Mouse (Mus musculus): ENCODE results near the gene Map4k4.

Map4k4 gene

DNA sequence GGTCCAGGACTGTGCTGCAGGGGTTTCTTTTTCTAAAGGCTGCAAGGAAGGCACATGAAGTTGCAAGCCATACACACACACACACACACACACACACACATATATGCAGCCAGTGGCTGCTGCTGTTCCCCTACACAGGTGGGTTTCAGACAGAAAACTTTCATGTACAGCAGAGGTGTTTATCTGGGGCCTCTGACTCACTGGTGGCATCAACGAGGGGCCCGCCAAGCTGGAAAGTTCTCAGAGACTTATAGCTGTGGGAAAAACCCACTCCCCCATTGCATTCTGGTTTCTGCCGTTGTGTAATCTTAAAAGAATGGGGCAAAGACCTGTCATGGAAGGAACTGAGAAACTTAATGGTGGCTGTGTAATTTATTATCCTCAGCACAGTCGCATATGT lies 132.6 kb downstream of the Map4k4 start:
- DNase-seq (ENCODE audit: extremely low spot score, low spot score) = no peak

DNA sequence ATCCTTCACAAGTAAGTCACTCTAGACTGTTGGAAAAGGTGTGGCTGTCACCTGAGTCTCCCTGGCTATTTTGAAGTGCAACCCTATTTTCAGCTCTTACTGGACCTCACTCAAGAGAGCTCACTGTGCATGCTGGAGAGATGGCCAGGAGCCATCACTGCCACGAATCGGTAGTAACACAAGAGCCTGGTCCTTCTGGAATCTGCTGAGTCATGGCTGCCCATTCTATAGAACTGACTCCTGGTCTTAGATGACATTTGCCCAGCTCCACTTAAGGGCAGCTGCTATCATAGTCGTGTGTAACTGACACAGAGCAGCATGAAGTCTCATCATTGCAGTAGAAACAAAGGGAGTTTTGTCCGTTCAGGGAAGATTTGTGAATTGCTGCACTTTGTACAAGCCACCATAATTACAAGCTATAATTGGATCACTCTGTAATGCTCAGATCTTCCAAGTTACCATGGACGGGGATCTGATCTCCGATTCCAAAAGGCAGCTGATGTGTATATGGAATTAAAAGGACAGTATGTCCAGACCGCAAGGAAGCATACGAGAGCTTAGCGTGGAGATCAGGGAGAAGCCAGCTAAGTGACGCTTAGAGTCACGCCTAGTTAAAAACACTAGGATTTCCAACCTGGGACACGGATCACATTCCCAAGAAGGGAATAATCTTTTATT lies 133.2 kb downstream of the Map4k4 start:
- DNase-seq (ENCODE audit: extremely low spot score, low spot score) = no peak

DNA sequence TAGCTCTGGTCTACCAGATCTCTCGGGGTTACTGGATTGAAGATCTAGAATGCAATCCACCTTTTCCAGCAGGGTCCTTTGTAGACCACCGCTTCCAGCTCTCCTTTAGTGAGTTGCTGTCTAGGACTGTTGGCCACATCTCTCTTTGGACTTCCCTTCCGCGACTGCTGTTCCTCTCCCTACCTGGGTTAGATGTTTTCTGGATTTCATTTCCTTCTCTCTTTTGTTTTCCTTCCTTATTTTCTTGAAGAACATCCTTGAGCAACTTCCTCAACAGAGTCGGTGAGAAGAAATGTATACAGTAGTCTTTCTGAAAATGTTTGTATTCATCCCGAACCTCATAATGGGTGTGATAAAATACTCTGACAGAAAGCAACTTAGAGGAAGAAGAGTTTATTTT lies 137.1 kb downstream of the Map4k4 start:
- no peak for DNase-seq (ENCODE audit: extremely low spot score, low spot score)

DNA sequence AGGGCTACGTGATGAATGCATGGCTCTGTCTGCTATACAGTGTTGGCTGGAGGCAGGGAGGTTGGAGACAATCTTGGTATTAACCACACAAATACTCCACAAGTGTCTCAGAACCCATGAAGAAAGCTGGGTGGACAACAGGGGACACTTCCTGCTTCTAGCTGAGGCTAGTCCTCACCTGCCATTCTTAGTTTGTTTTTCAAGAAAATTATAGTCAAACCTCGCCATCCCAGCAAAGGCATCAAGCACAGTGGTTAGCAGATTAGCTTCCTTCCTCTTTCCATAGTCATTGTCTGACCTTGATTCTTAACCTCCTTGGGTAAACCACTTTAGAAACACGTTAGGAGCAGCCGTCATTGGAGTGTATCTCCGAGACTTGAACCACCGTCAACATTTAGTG lies 145.0 kb downstream of the Map4k4 start:
- no peak for DNase-seq (ENCODE audit: extremely low spot score, low spot score)

DNA sequence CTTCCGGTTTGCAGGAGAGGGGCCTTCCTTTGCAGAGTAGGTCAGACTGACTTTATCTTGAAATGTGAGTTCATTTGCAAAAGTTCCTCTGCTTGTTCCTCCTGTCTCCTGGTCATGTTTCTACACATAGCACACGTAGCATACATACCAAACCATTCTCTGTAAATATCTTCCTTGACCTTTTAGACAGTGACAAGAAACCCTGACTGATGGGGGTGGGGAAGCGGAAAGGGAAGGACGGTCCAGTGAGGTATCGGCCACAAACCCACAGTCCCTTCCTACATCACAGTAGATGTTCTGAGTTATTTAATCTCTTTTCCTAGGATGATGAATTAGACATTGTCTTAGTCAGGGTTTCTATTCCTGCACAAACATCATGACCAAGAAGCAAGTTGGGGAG lies 145.9 kb downstream of the Map4k4 start:
- no peak for DNase-seq (ENCODE audit: extremely low spot score, low spot score)

DNA sequence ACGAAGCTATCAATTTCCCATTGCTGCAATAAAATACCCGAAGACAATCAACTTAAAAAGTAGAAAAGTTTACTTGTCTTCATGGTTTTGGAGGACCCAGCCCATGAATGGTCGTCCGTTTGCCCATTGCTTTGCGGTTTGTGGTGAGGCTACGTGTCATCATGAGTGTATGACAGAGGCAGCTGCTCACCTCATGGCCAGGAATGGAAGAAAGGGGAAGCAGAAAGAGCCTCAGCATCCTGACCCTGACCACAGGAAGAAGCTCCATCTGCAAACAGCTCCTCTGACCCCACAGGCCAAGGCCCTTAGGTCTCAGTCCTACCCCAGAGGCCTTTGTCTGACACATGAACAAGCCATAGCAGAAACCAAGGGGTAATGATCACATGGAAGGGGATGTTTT lies 150.4 kb downstream of the Map4k4 start:
- no peak for DNase-seq (ENCODE audit: extremely low spot score, low spot score)

DNA sequence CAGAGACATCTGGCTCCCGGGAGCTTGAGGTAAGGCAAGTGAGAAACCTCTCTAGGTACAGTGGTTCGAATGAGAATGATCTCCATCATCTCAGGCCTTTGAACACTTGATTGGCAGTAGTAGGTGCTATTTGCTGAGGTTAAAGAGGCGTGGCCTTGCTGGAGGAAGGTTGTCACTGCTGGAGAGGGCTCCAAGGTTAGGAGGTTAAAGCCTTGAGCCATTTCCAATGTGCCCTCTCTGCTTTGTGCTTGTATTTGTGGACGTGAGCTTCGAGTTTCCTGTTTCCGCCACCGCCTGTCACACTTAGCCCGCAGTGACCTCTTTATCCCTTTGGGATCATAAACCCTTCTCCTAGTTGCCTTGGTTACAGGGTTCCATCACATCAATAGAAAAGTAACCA lies 151.4 kb downstream of the Map4k4 start:
- no peak for DNase-seq (ENCODE audit: extremely low spot score, low spot score)

DNA sequence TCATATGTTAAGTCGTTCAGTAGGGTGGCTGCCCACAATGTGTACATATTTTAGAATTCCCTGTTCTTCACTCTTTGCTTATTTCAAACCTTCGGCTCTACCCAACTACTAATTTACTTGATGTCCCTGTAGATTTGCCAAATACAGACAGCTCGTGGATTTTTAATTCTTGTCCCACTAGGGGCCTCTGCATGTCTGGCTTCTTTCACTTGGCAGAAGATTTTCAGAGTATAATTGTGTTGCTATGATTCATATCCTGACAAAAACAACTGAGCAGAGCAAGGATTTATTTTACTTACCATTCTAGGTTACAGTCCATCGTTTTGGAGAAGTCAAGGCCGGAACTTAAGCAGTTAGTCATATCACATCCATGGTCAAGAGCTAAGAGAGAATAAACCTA lies 152.4 kb downstream of the Map4k4 start:
- DNase-seq (ENCODE audit: extremely low spot score, low spot score) = no peak

DNA sequence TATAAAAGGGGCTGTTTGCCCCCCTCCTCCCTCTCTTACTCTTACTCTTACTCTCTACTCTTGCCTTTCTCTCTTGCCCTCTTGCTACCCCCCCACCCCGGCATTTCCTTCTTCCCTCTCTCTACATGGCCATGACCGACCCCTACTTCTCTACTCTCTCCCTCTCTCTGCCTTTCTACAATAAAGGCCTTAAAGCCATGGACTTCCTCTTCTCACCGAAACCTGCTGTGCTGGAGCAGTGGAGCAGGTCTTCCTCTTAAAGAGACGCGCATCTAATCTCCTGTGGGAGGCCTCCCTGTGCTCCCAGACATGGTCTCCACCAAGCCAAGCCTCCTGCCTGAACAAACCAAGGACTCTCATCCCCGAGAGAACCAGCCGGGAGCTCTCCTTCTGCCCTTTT lies 154.3 kb downstream of the Map4k4 start:
- no peak for DNase-seq (ENCODE audit: extremely low spot score, low spot score)

DNA sequence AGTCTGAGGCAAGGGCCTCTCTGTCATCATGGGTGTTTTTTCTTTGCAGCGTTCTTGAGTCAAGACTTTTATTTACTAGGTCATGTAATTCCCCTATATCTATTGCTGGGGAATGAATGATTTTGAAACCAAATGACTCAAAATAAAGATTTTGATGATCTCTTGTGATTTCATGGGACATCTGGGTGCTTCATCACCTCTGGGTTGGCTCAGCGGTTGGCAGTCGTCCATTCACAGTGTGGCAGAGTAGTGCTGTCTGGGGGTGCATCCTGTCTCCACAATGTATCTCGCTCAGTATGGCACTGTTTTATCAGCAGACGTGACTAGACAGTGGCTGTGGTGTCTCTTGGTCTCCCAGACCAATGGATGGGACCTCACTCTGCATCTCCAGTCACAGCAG lies 155.2 kb downstream of the Map4k4 start:
- DNase-seq (ENCODE audit: extremely low spot score, low spot score) = no peak

DNA sequence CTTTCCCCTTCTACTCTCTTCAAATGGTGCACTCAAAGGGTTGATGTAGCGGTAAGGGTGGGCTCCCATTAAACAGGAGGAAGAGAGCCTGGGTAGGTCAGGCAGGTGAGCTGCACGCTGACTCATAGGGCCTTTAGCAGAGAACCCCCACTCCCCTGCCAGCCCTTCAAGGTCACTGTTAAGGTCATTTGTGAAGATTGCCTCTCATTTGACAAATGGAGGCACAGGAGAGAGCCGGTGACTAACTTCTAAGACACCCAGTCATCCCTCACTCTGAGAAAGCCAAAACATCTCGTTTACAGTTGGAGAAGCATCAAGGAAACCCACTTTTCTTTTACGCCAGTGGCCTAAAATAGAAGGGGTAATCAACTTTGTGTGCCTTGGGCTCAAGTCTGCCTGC lies 156.6 kb downstream of the Map4k4 start:
- DNase-seq (ENCODE audit: extremely low spot score, low spot score) = no peak

DNA sequence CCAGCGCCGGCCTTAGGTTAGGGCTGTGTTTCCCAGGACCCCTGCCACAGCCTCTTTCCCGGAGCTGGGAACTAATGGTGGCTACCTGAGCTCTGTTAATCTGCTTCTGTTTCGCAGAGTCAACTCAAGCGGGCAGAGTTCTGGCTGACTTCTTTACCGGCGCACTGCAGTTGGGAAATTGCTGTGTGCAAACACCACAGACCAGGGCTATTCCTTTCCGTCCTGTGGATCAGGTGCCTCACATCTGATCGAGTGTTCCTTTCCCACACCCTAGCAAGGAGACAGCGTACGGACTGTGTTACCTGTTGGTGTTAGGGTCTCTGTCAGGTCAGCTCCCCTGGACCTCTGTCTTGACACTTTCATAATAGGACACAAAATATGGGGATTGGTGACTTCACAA lies 157.3 kb downstream of the Map4k4 start:
- no peak for DNase-seq (ENCODE audit: extremely low spot score, low spot score)

DNA sequence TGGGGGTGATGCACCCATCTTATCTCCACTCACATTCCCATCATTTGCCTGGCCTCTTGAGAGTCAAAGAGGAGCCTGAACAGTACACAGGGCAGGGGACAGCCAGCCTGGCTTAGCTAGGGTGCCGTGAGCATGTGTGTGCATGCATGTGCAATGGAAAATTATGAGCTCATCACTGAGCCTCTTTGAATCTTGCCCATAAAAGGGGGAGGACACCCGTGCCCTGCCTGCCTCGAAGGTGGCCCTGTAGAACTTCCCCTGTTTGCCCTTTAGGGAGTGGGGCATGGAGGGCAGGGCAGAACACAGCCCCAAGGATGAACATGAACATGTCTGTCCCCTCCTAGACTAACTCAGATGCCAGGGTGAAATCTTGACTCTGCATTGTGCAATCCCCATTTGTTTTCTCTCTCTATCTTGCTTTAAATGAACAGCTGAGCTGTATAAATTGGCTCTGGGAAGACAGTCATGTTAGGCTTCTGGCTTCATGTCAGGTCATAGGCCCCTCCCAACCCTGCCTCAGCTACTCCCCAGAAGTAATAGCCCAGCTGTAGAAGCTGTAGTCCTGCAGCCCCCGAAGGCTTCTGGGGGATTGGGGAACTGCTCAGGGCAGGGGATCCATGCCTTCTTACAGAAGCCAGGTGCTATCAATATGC lies 158.5 kb downstream of the Map4k4 start:
- DNase-seq (ENCODE audit: extremely low spot score, low spot score) = no peak

DNA sequence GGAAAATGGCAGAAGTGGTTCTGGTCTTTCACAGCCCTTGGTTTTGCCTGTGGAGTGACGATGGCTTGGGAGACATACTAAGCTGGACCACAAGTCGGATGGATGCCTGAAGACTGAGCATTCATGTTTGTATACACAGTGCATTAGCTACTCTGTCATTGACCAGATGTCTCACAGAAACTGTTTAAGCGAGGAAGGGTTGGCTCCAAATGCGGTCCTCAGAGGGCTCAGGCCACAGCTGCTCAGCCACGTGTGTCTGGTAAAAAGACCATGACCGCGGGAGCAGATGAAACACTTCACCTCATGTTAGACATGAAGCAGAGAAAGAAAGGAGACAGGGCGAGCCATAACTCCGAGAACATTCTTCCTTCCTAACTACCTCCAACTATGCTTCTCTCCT lies 160.6 kb downstream of the Map4k4 start:
- DNase-seq (ENCODE audit: extremely low spot score, low spot score) = no peak

DNA sequence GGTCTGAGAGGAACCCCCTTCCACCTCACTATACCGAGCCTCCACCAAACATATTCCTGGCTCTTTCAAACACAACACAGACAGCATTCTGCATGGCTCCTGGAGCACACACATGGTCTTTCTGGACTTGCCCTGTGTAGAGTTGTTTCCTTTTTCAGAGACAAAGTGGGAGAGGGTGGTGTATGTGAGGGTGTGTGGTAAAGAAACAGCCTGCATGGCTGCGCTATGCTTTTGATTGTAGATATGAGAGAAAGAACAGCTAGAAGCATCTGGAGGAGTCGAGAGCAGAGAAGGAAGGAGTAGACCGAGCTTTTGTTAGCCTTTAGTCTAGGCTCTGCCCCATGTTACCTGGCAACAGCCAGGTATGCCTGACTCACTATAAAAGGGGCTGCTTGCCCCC lies 162.7 kb downstream of the Map4k4 start:
- DNase-seq (ENCODE audit: extremely low spot score, low spot score) = no peak

DNA sequence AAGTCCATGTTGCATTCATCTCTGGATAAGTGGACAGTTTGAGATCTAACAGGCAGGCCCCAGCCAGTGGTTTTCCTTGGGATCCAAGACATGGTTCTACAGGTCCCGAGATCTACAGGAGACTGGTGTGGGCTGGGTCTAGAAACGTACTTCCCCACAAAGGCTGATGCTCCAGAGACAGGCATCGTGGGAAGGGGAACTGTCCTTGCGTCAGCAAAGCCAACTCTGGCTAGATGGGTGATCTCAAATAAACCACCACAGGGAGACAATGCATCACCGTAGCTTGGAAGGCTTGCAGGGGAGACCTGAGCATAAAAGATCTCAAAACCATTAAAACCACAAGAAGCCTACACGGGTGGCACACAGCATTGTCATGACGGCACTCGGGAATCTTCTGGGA lies 163.8 kb downstream of the Map4k4 start:
- DNase-seq (ENCODE audit: extremely low spot score, low spot score) = no peak

DNA sequence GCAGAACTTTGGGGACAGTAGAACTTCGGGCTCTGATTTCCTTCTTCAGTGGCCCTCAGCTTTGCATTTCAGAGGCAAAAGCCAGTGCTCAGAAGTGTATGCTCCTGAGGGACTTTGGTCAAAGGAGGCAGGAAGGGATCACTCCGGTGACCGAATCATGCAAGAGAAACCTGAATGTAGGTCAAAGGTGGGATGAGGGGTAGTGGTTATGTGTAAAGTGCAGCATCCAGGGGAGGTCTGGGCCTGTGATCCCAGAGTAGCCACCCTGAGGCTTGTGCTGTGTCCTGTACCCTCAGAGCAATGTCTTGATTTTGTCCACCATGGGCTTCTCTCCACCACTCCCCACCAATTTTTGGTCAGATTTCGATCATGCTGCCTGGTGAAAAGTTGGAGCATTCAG lies 171.8 kb downstream of the Map4k4 start:
- DNase-seq (ENCODE audit: extremely low spot score, low spot score) = no peak

DNA sequence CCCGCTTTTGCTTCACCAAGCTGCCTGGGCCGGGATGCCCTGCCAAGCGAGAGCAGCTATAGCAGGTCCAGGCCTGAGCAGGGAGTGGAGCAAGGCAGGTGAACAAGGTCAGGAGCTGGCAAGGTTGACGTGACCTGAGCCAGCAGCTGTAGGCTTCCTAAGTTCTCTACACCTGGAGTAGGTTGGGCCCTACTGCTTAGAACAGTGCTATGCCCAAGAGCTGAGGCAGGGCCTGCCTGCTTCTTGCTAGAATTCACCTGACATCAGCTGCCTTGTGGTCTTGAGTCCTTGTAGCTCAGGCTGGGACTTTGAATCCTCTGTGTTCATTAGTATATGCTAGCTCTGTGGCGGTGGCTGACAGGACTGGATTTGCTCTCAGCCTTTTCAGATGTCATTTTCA lies 173.1 kb downstream of the Map4k4 start, which contains the start of gene Il1r2:
TSS of gene Il1r2 (plus strand) at position 301 of the 400 bp plus-strand sequence.
- no peak for DNase-seq (ENCODE audit: extremely low spot score, low spot score)
